Mouse (Mus musculus): ENCODE measurements around the gene Pole2.

DNA sequence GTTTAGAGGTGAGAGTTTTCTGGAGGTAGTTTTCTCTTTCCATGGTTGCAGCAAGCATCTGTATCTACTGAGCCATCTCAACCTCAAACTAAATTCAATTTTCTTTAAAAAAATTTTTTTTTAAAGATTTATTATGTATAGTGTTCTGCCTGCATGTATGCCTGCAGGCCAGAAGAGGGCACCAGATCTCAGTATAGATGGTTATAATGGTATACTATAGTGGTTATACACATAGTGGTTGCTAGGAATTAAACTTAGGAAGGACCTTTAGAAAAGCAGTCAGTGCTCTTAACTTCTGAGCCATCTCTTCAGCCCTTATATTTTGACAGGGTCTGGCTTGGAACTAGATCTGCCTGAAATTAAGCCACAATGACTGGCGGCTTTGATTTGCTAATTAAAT lies 37.5 kb downstream of the Pole2 start:
- TF ChIP-seq FLI1 (IDR thresholded peaks at IDR 0.05; ENCODE audit: low read length): no peak
- no peak for TF ChIP-seq GATA1 (IDR thresholded peaks at IDR 0.05; ENCODE audit: borderline replicate concordance, low read length)
